Mouse (Mus musculus): ENCODE measurements around the gene Crlf1.
A peak's percentile ranks its signal among the peaks of the same experiment; 100 is the strongest.

The Crlf1 gene

GRCm38 (mm10) chr8:70492664-70493640, at the start of gene Crlf1:
Gene Crlf1 (plus strand): TSS chr8:70493158.
- DNase-seq: no peak

GRCm38 (mm10) chr8:70443326-70443725, 49.6 kb upstream of the Crlf1 start:
- DNase-seq: no peak

- DNase-seq: no peak
Measured at GRCm38 (mm10) chr8:70445988-70446387, 47.0 kb upstream of the Crlf1 start.

- peak; percentile 67 for DNase-seq
Measured at GRCm38 (mm10) chr8:70447639-70448420, 45.1 kb upstream of the Crlf1 start.

GRCm38 (mm10) chr8:70452196-70452966, 40.6 kb upstream of the Crlf1 start:
- no peak for DNase-seq

- DNase-seq: no peak
Measured at GRCm38 (mm10) chr8:70453852-70454251, 39.1 kb upstream of the Crlf1 start.

- DNase-seq: no peak
Measured at GRCm38 (mm10) chr8:70456996-70457395, 36.0 kb upstream of the Crlf1 start.

- no peak for DNase-seq
Measured at GRCm38 (mm10) chr8:70457882-70458281, 35.1 kb upstream of the Crlf1 start.

GRCm38 (mm10) chr8:70458462-70458861, 34.5 kb upstream of the Crlf1 start:
- no peak for DNase-seq

GRCm38 (mm10) chr8:70459636-70460035, 33.3 kb upstream of the Crlf1 start:
- DNase-seq: no peak

- DNase-seq: no peak
Measured at GRCm38 (mm10) chr8:70460199-70460598, 32.8 kb upstream of the Crlf1 start.

- peak; percentile 73 for DNase-seq
Measured at GRCm38 (mm10) chr8:70460606-70461005, 32.4 kb upstream of the Crlf1 start.

GRCm38 (mm10) chr8:70461765-70462515, 31.0 kb upstream of the Crlf1 start:
- DNase-seq: no peak

GRCm38 (mm10) chr8:70462516-70462813, 30.5 kb upstream of the Crlf1 start:
- no peak for DNase-seq

GRCm38 (mm10) chr8:70463306-70463705, 29.7 kb upstream of the Crlf1 start:
- DNase-seq: no peak

GRCm38 (mm10) chr8:70464162-70464561, 28.8 kb upstream of the Crlf1 start:
- DNase-seq: no peak

GRCm38 (mm10) chr8:70465701-70466100, 27.3 kb upstream of the Crlf1 start:
- DNase-seq: no peak

- no peak for DNase-seq
Measured at GRCm38 (mm10) chr8:70466305-70466704, 26.7 kb upstream of the Crlf1 start.

- DNase-seq: no peak
Measured at GRCm38 (mm10) chr8:70466771-70467170, 26.2 kb upstream of the Crlf1 start.

- DNase-seq: no peak
Measured at GRCm38 (mm10) chr8:70467229-70467725, 25.7 kb upstream of the Crlf1 start.

GRCm38 (mm10) chr8:70467907-70468306, 25.1 kb upstream of the Crlf1 start:
- DNase-seq: no peak

GRCm38 (mm10) chr8:70468733-70469132, 24.2 kb upstream of the Crlf1 start:
- DNase-seq: no peak
